Mouse (Mus musculus) ES-Bruce4 (cell line): ENCODE measurements at regions not wholly inside any gene's neighbourhood (a gene's known extent, or its start where the extent isn't known, plus 50 kb on each side); places are given as distances from the start of the nearest gene placed in this dataset.

Experiments
- CTCF ChIP-seq: IDR thresholded peaks from one replicate; pipeline ENCODE4 v1.8.1; 2011; ENCODE audit warnings: low read depth, low read length
- POLR2A ChIP-seq: IDR thresholded peaks from one replicate; pipeline ENCODE4 v1.8.1; 2011; ENCODE audit warnings: low read length; ENCODE audit not compliant: insufficient read depth

DNA sequence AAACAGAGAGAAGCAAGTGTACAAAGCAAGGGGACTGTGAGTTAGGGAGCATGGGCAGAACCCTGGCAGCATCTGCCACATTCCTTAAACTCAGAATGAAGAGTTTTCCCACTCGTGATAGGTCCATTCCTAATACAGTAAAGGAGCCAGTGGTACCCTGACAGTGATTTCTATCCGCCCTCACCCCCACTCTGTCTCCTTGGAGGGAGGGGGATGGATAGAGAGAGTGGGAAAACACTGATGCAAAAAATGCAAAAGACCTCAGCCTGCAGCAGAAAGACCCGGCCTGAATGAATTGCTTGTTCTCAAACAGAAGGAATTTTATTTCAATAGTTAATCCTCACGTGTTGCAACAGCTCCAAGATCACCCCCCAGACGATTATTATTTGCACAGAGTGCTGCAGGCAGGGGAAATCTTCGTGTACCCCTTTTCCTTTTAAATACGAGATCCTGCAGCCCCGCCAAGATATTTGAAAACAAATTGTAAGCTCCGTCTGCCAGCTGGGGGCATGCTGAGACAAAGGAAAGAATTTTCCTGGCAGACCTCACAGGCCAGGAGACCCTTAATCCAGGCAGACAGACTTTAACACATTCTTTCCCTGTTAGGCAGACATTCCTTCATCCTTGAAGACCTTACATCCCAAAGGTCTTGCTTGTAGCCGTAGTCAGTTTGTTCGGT, 68.4 kb upstream of the Kiz start:
- TF ChIP-seq POLR2A (no peak), CTCF (no peak)
